Mouse (Mus musculus): ENCODE results near the gene Wbp2nl.

GRCm38 (mm10) chr15:82255248-82255647 is 43.5 kb upstream of the Wbp2nl start:
- peak; percentile 53; the same call in 1 of the 2 replicates for TF ChIP-seq CTCF (IDR thresholded peaks at IDR 0.05; ENCODE audit: borderline replicate concordance, extremely low read depth, insufficient read depth, insufficient read length)
- TF ChIP-seq POLR2A (IDR thresholded peaks at IDR 0.05; ENCODE audit: borderline replicate concordance, extremely low read depth, insufficient read depth, insufficient read length, poor library complexity, severe bottlenecking): no peak
